Mouse (Mus musculus) neutrophil, adult 59 days (primary cell): ENCODE data around the gene Kif27. TPM values are rescaled to one million over a fixed set of nuclear protein-coding genes. Genes with fewer than 3 reads are reported as not detected.

ENCODE experiments used
- total RNA-seq, 2 experiments: library from RNA; stranded (reverse); gene quantifications; 1 replicate in 1 of 2; 2 replicates in 1 of 2; pipeline ENCODE4 v1.2.4; 2023

The Kif27 gene
- total RNA-seq, result under 1 TPM in 1 of 2 experiments, not detected in 1; 0.09 TPM

DNA sequence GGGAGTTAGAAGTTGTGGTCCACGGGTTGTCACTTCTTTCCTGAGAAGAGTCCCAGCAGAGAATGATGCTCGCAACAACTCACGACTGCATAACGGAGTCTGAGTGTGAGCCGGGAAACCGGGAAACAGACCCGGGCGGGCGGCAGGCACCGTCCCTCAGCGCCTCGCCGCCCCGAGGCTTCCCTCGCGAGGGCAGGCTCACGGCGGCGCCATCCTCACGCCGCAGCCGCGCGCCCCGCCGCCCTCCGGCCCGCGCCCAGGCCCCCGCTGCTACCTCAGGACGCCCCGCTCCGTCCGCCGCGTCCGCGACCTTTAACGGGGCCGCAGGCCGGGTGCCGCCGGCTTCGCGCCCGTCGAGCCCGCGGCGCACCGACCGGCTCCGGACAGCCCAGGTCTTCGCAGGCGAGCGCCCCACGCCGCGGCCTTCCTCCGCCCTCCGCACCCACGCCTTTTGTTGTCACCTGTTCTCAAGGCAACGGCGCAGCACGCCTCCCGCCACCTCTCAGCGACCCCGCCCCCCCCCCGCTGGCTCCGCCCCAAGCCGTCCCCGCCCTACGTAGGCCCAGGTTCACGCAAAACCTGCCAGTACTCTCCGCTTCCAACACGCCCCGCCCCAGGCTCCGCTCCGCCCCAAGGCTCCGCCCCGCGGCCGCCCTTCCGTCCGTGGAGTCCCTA, at the start of gene Kif27:
Gene Kif27 (minus strand): TSS at position 494 of the 675 bp plus-strand sequence.

GRCm38 (mm10) chr13:58403243-58403642, 44.3 kb upstream of the Kif27 start, which contains the start of gene Hnrnpk:
TSS of gene Hnrnpk (minus strand) at chr13:58403343.

DNA sequence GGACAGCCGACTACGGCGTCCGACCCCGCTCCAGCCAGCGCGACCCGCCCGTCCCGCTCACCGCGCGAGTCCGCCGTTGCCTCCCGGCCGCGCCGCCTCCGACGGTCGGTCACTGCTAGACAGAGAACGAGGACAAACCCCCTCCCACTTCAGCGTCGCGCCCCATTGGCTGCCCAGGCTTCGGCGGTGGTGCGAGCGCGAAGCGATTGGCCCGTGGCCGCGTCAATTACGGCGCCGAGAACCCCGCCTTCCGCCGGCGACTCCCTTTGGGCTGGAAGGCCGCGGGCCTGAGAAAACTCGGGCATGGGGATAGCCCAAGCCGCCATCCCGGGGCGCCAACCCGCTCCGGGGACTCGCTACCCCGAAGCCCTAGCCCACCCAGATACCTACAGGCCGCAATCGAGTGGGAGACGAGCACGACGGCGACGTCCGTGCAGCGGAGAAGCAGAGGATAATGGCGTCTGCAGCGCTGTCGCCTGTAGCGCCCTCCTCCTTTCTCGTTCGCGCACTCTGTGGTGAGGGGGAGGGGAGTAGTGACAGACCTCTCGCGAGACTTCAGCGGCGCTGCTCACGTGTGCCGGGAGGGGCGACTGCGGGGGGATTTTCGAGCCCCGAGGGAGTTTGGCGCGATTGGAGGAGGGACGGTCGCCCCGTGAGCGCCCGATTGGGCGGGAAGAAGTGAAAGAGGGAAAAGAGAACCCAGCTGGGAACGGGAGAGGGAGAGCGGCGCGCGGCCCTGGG, 43.3 kb upstream of the Kif27 start, which contains the start of gene Rmi1:
Gene Rmi1 (plus strand): TSS at position 246 of the 741 bp plus-strand sequence.

DNA sequence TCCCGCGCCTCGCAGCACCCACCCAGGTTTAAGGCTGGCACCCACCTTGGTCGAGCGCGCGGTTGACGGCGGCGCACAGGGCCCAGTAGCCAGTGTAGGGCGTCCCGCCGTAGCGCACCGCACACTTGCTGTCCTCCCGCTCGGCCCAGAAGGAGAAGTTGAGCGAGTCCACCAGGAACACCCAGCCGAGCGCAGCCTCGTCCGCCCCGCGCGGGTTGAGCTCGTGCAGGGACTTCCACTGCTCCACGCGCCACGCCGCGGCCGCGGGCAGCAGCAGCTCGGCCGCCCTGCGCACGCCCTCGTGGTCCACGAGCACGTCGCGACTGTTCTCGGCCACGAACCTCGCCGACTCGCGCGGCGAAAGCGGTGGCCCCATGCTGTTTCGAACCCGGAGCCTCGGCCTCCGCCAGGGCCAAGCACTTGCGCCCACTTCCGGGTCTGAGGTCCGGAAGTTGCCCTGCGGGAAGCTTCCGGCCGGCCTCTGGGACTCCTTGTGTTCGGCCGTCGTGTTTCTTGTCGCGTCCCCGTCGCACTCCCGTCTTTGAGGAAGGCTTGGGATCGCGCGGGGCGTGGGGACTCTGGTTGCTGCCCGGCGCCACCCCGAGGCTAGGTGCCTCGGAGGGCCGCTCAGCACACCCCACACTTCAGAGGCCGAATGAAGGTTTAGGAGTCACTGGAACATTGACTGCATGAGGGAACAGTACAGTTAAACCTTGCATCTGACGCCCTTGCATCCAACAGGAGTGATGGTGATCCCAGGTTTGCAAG, 26.0 kb upstream of the Kif27 start, which contains the start of gene 2210016F16Rik:
Gene 2210016F16Rik (minus strand): TSS at position 447 of the 768 bp plus-strand sequence.

DNA sequence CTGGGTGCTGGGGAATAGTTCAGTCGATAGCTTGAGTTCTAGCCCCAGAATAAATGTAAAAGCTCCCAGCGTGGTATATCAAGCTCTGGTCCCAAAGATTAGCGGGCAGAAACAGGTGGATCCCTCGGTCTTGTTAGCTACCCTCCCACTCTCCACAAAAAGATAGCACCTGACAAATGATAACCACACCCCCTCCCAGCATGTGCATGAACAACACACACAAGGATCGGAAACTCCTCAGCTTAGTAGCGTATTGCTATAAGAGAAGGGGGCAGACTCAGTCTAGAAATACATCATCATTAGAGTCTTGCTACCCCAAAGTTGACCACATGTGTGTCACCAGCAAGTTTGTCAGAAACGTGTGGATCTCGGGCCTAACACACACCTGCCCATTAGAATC, 83.3 kb downstream of the Kif27 start, which contains the start of gene Gkap1:
Gene Gkap1 (minus strand): TSS at position 101 of the 400 bp plus-strand sequence.

Other genes with a start within 250 kb of the Kif27 start
- under 1 TPM; 0.22 to 0.29 TPM for gene Klhl3, start 245.5 kb downstream of the Kif27 start, total RNA-seq
- gene Hnrnpa0, start 230.6 kb downstream of the Kif27 start, total RNA-seq, result 10 to 100 TPM; 73.5 to 80.3 TPM
- 10 to 100 TPM; 31.0 to 42.8 TPM for gene Idnk, start 201.5 kb downstream of the Kif27 start, total RNA-seq
- gene Ubqln1, start 143.5 kb downstream of the Kif27 start, total RNA-seq, result 10 to 100 TPM; 41.6 to 46.5 TPM
- 1 to 10 TPM; 3.6 to 3.9 TPM for gene Gkap1, start 83.4 kb downstream of the Kif27 start, total RNA-seq
- 1 to 10 TPM; 7.6 to 8.6 TPM for gene 2210016F16Rik, start 26.1 kb upstream of the Kif27 start, total RNA-seq
- gene Rmi1, start 43.1 kb upstream of the Kif27 start, total RNA-seq, result 10 to 100 TPM; 18.0 to 20.3 TPM
- 100 to 1,000 TPM; 718 to 831 TPM for gene Hnrnpk, start 44.2 kb upstream of the Kif27 start, total RNA-seq